Mouse (Mus musculus) testis, adult 2 months (tissue): ENCODE measurements around the gene Dock2.

Source experiments
- CTCF ChIP-seq: fragments of 200-500 bp; IDR thresholded peaks from 2 replicates; pipeline ENCODE4 v1.5.1; 2012; ENCODE audit warnings: low read depth, mild to moderate bottlenecking, inconsistent platforms, low read length, moderate library complexity; ENCODE audit not compliant: control insufficient read depth, insufficient read depth, insufficient replicate concordance
- POLR2A ChIP-seq: fragments of 200-500 bp; IDR thresholded peaks from 2 replicates; pipeline ENCODE4 v1.6.1; 2012; ENCODE audit warnings: low read depth, mild to moderate bottlenecking, inconsistent platforms, low read length, moderate library complexity; ENCODE audit not compliant: control insufficient read depth

GRCm38 (mm10) chr11:34240252-34240651 lies 543.4 kb downstream of the Dock2 start:
- TF ChIP-seq CTCF = no peak
- TF ChIP-seq POLR2A = no peak
